ENCODE assay signal across 13 mouse cellular contexts in genomic region chr16:56072533-56072932, GRCm38 (mm10).
"Had no signal": no experiment of that assay in that cellular context is flagged by ENCODE, and none has a peak within 500 bp of the region (broad histone marks: within the 10 kb centered on the region; RNA-seq: fewer than 3 reads in every experiment).

No protein-coding gene starts in this region.

- H3K4me2 ChIP-seq: kidney, embryonic 15.5 days; limb, embryonic 12.5 days; lung, embryonic 15.5 days; midbrain, embryonic 15.5 days; neural tube, embryonic 12.5 days had no signal

- H3K4me1 ChIP-seq: limb, embryonic 12.5 days had no signal

- H3K9me3 ChIP-seq: kidney, embryonic 15.5 days; limb, embryonic 12.5 days; lung, embryonic 15.5 days; midbrain, embryonic 15.5 days; neural tube, embryonic 12.5 days had no signal

- DNase-seq: kidney, adult 2 months; kidney, postnatal 36 days; layer of hippocampus, adult 9-11 months; lung, postnatal 14 days; spleen, adult 18-20 months; thymus, adult 18-20 months; thymus, postnatal 25 days had no signal

- H3K27ac ChIP-seq: kidney, embryonic 15.5 days; limb, embryonic 12.5 days; lung, embryonic 15.5 days; midbrain, embryonic 15.5 days; neural tube, embryonic 12.5 days had no signal

- ATAC-seq: intestine, embryonic 16.5 days; midbrain, embryonic 15.5 days had no signal

- H3K27me3 ChIP-seq: kidney, embryonic 15.5 days; limb, embryonic 12.5 days; lung, embryonic 15.5 days; midbrain, embryonic 15.5 days; neural tube, embryonic 12.5 days had no signal

- H3K9ac ChIP-seq: kidney, embryonic 15.5 days; limb, embryonic 12.5 days; lung, embryonic 15.5 days; midbrain, embryonic 15.5 days; neural tube, embryonic 12.5 days had no signal

- H3K36me3 ChIP-seq: kidney, embryonic 15.5 days; limb, embryonic 12.5 days; lung, embryonic 15.5 days; midbrain, embryonic 15.5 days; neural tube, embryonic 12.5 days had no signal

- H3K4me3 ChIP-seq: kidney, embryonic 15.5 days; limb, embryonic 12.5 days; lung, embryonic 15.5 days; midbrain, embryonic 15.5 days; neural tube, embryonic 12.5 days had no signal
